In the genomic region with DNA sequence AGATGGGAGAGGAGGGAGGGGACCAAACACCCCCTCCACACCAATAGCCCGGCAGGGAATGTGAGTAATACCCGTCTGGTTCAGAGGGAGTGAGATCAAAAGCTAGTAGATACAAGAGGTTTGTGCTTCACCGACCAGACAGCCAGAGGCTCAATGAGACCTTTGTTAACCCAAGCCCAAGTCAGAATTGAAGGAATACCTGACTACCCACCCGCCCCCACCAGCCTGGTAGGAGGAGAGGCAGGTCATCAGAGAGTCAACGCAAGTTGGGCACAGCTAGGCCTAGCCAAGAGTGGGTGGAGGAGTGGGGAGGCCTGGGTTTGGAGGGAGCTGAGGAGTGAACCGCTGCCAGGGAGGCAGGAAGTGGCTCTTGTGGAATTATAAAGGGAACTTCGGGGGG, we compare ENCODE assay signal across 15 mouse cellular contexts. TPM values are rescaled to one million over a fixed set of nuclear protein-coding genes. Genes with fewer than 3 reads are reported as not detected.
A peak's percentile ranks its signal among the peaks of the same experiment; 100 is the strongest.
DNase-seq lines count a peak whose midpoint lies in the region; ATAC-seq and TF ChIP-seq lines count a peak whose summit lies in the region.
"Had no signal": no experiment of that assay in that cellular context is flagged by ENCODE, and none has a peak within 500 bp of the region (broad histone marks: within the 10 kb centered on the region; RNA-seq: fewer than 3 reads in every experiment).

No protein-coding gene starts in this region.

- H3K27me3 ChIP-seq in kidney, postnatal 0 days (ENCODE audit: insufficient read depth, low read length) = peaks cover 15% of the 10 kb centered on the region; the same call in 1 of the 2 replicates
- H3K27me3 ChIP-seq in forebrain, embryonic 11.5 days (ENCODE audit: control insufficient read depth, insufficient read depth, low read length) = no peaks in the 10 kb centered on the region
- H3K27me3 ChIP-seq in hindbrain, postnatal 0 days (ENCODE audit: insufficient read depth, low read length) = no peaks in the 10 kb centered on the region
- H3K27me3 ChIP-seq in neural tube, embryonic 12.5 days (replicated peaks) = no peaks in the 10 kb centered on the region; the same call in 1 of the 2 replicates

- no peak overlapping the region for H3K27ac ChIP-seq in kidney, postnatal 0 days
- H3K27ac ChIP-seq in forebrain, embryonic 11.5 days (ENCODE audit: low read depth, low read length) = peak overlapping the region; percentile 55; the same call in 1 of the 2 replicates
- no peak overlapping the region for H3K27ac ChIP-seq in hindbrain, postnatal 0 days
- no peak overlapping the region for H3K27ac ChIP-seq in neural tube, embryonic 12.5 days

- no peaks in the 10 kb centered on the region for H3K36me3 ChIP-seq in kidney, postnatal 0 days (ENCODE audit: insufficient read depth, low read length)
- no peaks in the 10 kb centered on the region for H3K36me3 ChIP-seq in forebrain, embryonic 11.5 days (ENCODE audit: control insufficient read depth, insufficient read depth, low read length)
- no peaks in the 10 kb centered on the region for H3K36me3 ChIP-seq in hindbrain, postnatal 0 days (ENCODE audit: insufficient read depth, low read length)
- no peaks in the 10 kb centered on the region for H3K36me3 ChIP-seq in neural tube, embryonic 12.5 days

- 26% methylated on average over 7 of the region's 7 CpGs for WGBS in kidney, postnatal 0 days
- WGBS in forebrain, embryonic 11.5 days = 6% methylated on average over 7 of the region's 7 CpGs
- 17% methylated on average over 7 of the region's 7 CpGs for WGBS in hindbrain, postnatal 0 days
- WGBS in neural tube, embryonic 12.5 days = 12% methylated on average over 7 of the region's 7 CpGs

- no peak for TF ChIP-seq CTCF in kidney, postnatal 0 days (IDR thresholded peaks at IDR 0.05; ENCODE audit: low read depth)
- no peak for TF ChIP-seq CTCF in hindbrain, postnatal 0 days (IDR thresholded peaks at IDR 0.05; ENCODE audit: low read depth)

- H3K4me2 ChIP-seq in kidney, postnatal 0 days (ENCODE audit: low read length) = no peak overlapping the region
- H3K4me2 ChIP-seq in forebrain, embryonic 11.5 days (ENCODE audit: low read depth, low read length, severe bottlenecking) = peak overlapping the region; percentile 11; the same call in 1 of the 2 replicates
- no peak overlapping the region for H3K4me2 ChIP-seq in hindbrain, postnatal 0 days (ENCODE audit: low read depth, low read length)
- 0 out of 2 replicates have a peak overlapping the region, but pooled peaks have one; percentile 34 for H3K4me2 ChIP-seq in neural tube, embryonic 12.5 days (replicated peaks)

- no peaks in the 10 kb centered on the region for H3K9me3 ChIP-seq in kidney, postnatal 0 days (replicated peaks; ENCODE audit: low read length)
- H3K9me3 ChIP-seq in forebrain, embryonic 11.5 days (ENCODE audit: control insufficient read depth, low read length) = no peaks in the 10 kb centered on the region
- H3K9me3 ChIP-seq in hindbrain, postnatal 0 days (ENCODE audit: low read length) = no peaks in the 10 kb centered on the region
- H3K9me3 ChIP-seq in neural tube, embryonic 12.5 days = no peaks in the 10 kb centered on the region

- no peak overlapping the region for H3K9ac ChIP-seq in kidney, postnatal 0 days (ENCODE audit: low read depth, low read length)
- H3K9ac ChIP-seq in forebrain, embryonic 11.5 days (ENCODE audit: low read length) = peak overlapping the region; percentile 16; the same call in 1 of the 2 replicates
- 0 out of 2 replicates have a peak overlapping the region, but pooled peaks have one; percentile 9 for H3K9ac ChIP-seq in hindbrain, postnatal 0 days (replicated peaks; ENCODE audit: low read length)
- H3K9ac ChIP-seq in neural tube, embryonic 12.5 days = no peak overlapping the region

- no peaks in the 10 kb centered on the region; the same call in 1 of the 2 replicates for H3K4me1 ChIP-seq in kidney, postnatal 0 days (replicated peaks; ENCODE audit: insufficient read depth, low read length)
- peaks cover 79% of the 10 kb centered on the region for H3K4me1 ChIP-seq in forebrain, embryonic 11.5 days (replicated peaks; ENCODE audit: control insufficient read depth, insufficient read depth, low read length)
- peaks cover 12% of the 10 kb centered on the region for H3K4me1 ChIP-seq in hindbrain, postnatal 0 days (ENCODE audit: insufficient read depth, low read length)
- H3K4me1 ChIP-seq in neural tube, embryonic 12.5 days = peaks cover 90% of the 10 kb centered on the region

- H3K4me3 ChIP-seq in kidney, postnatal 0 days (replicated peaks; ENCODE audit: low read depth, low read length) = no peak overlapping the region
- no peak overlapping the region for H3K4me3 ChIP-seq in forebrain, embryonic 11.5 days (ENCODE audit: low read depth, low read length)
- no peak overlapping the region for H3K4me3 ChIP-seq in hindbrain, postnatal 0 days (ENCODE audit: low read length)
- H3K4me3 ChIP-seq in neural tube, embryonic 12.5 days = no peak overlapping the region

- no peak for ATAC-seq in kidney, postnatal 0 days (replicated peaks; ENCODE audit: low FRiP score, low read depth)
- ATAC-seq in forebrain, embryonic 11.5 days (replicated peaks; ENCODE audit: low FRiP score) = no peak
- ATAC-seq in hindbrain, postnatal 0 days = no peak
- no peak for ATAC-seq in neural tube, embryonic 12.5 days (ENCODE audit: low FRiP score, low read depth)
- ATAC-seq: intestine, postnatal 0 days had no signal

- peak; percentile 24 for DNase-seq in kidney, postnatal 0 days (ENCODE audit: low spot score)
- DNase-seq in kidney, adult 8-10 months = no peak
- peak; percentile 56 for DNase-seq in forebrain, embryonic 11.5 days (ENCODE audit: low spot score)
- no peak for DNase-seq in hindbrain, postnatal 0 days (ENCODE audit: low spot score)
- DNase-seq in spleen, adult 12 weeks (ENCODE audit: low spot score) = no peak
- DNase-seq in cerebellum, postnatal 36 days = no peak
- no peak for DNase-seq in cerebellum, adult 11-12 months
- DNase-seq: cerebellum, postnatal 14 days; gastrocnemius, postnatal 36 days; right cerebral cortex, postnatal 25 days had no signal

RNA-seq across cellular contexts. Expression of a gene that starts 5.1 kb away (rescaled TPM):
- 0.07 and 0.13 TPM in 2 replicates for polyA plus RNA-seq in kidney, postnatal 0 days (2015; fragmentation: Nextera tagmentation; extraction: Ambion mirVana)
- polyA plus RNA-seq in forebrain, embryonic 11.5 days (2014; fragmentation: Nextera tagmentation; extraction: Ambion mirVana) = 4.7 and 5.6 TPM in 2 replicates
- total RNA-seq in hindbrain, postnatal 0 days (2014; rRNA removed) = 2.0 and 4.8 TPM in 2 replicates
- polyA plus RNA-seq in hindbrain, postnatal 0 days (2015; fragmentation: Nextera tagmentation; extraction: Ambion mirVana) = 0.50 and 0.70 TPM in 2 replicates
- 3.0 and 3.7 TPM in 2 replicates for polyA plus RNA-seq in neural tube, embryonic 12.5 days (2016; fragmentation: Nextera tagmentation; extraction: Ambion mirVana)
- total RNA-seq: gastrocnemius, postnatal 36 days; neutrophil, adult 5-6 weeks had no signal
- polyA plus RNA-seq: heart, embryonic 16.5 days; intestine, postnatal 0 days had no signal

RNA-seq across cellular contexts. Expression of a gene that starts 5.1 kb away (rescaled TPM):
- polyA plus RNA-seq in kidney, postnatal 0 days (2015; fragmentation: Nextera tagmentation; extraction: Ambion mirVana) = 0.37 and 0.80 TPM in 2 replicates
- polyA plus RNA-seq in forebrain, embryonic 11.5 days (2014; fragmentation: Nextera tagmentation; extraction: Ambion mirVana) = 8.1 and 12.1 TPM in 2 replicates
- 10.9 and 16.6 TPM in 2 replicates for total RNA-seq in hindbrain, postnatal 0 days (2014; rRNA removed)
- 7.9 and 9.0 TPM in 2 replicates for polyA plus RNA-seq in hindbrain, postnatal 0 days (2015; fragmentation: Nextera tagmentation; extraction: Ambion mirVana)
- 11.7 and 11.9 TPM in 2 replicates for polyA plus RNA-seq in neural tube, embryonic 12.5 days (2016; fragmentation: Nextera tagmentation; extraction: Ambion mirVana)
- total RNA-seq: gastrocnemius, postnatal 36 days; neutrophil, adult 5-6 weeks had no signal
- polyA plus RNA-seq: heart, embryonic 16.5 days had no signal

RNA-seq across cellular contexts. Expression of a gene that starts 33.2 kb away (rescaled TPM):
- not detected in 2 replicates for polyA plus RNA-seq in kidney, postnatal 0 days (2015; fragmentation: Nextera tagmentation; extraction: Ambion mirVana)
- not detected in 2 replicates for polyA plus RNA-seq in forebrain, embryonic 11.5 days (2014; fragmentation: Nextera tagmentation; extraction: Ambion mirVana)
- not detected in 2 replicates for total RNA-seq in hindbrain, postnatal 0 days (2014; rRNA removed)
- 0.28 TPM in 1 of 2 replicates, not detected in the other for polyA plus RNA-seq in hindbrain, postnatal 0 days (2015; fragmentation: Nextera tagmentation; extraction: Ambion mirVana)
- 0.74 and 0.86 TPM in 2 replicates for polyA plus RNA-seq in neural tube, embryonic 12.5 days (2016; fragmentation: Nextera tagmentation; extraction: Ambion mirVana)
- total RNA-seq: gastrocnemius, postnatal 36 days; neutrophil, adult 5-6 weeks had no signal
- polyA plus RNA-seq: heart, embryonic 16.5 days; intestine, postnatal 0 days; limb, embryonic 14.5 days had no signal

RNA-seq across cellular contexts. Expression of a gene that starts 56.9 kb away (rescaled TPM):
- polyA plus RNA-seq in kidney, postnatal 0 days (2015; fragmentation: Nextera tagmentation; extraction: Ambion mirVana) = 10.3 and 11.7 TPM in 2 replicates
- 0.35 and 0.96 TPM in 2 replicates for polyA plus RNA-seq in forebrain, embryonic 11.5 days (2014; fragmentation: Nextera tagmentation; extraction: Ambion mirVana)
- total RNA-seq in hindbrain, postnatal 0 days (2014; rRNA removed) = 2.7 and 4.1 TPM in 2 replicates
- polyA plus RNA-seq in hindbrain, postnatal 0 days (2015; fragmentation: Nextera tagmentation; extraction: Ambion mirVana) = 1.0 and 1.6 TPM in 2 replicates
- polyA plus RNA-seq in neural tube, embryonic 12.5 days (2016; fragmentation: Nextera tagmentation; extraction: Ambion mirVana) = 0.74 and 0.84 TPM in 2 replicates
- total RNA-seq: neutrophil, adult 5-6 weeks had no signal

Comparison
In these comparisons a context has a peak if more than half of its experiments do, and no peak if none do; other contexts are left out.
1. DNase-seq: peak in kidney, postnatal 0 days (single experiment) and forebrain, embryonic 11.5 days (single experiment); none in kidney, adult 8-10 months (0 of 2), hindbrain, postnatal 0 days (single experiment), spleen, adult 12 weeks (single experiment), cerebellum, postnatal 36 days (0 of 2) and cerebellum, adult 11-12 months (single experiment).
2. H3K4me2 ChIP-seq: peak in forebrain, embryonic 11.5 days (single experiment) and neural tube, embryonic 12.5 days (single experiment); none in kidney, postnatal 0 days (single experiment) and hindbrain, postnatal 0 days (single experiment).
3. H3K9ac ChIP-seq: peak in forebrain, embryonic 11.5 days (single experiment) and hindbrain, postnatal 0 days (single experiment); none in kidney, postnatal 0 days (single experiment) and neural tube, embryonic 12.5 days (single experiment).